Mouse (Mus musculus) ovary, postnatal 14 days (tissue): ENCODE data around the gene Sgpp2.

Experiments
- DNase-seq: peaks from one replicate; pipeline ENCODE4 v3.0.0; 2022; ENCODE audit warnings: low spot score

The Sgpp2 gene

GRCm38 (mm10) chr1:78339941-78340340 lies 29.8 kb downstream of the Sgpp2 start:
- DNase-seq, result no peak

GRCm38 (mm10) chr1:78340584-78340983 lies 30.4 kb downstream of the Sgpp2 start:
- no peak for DNase-seq

- DNase-seq, result no peak
Measured at GRCm38 (mm10) chr1:78347317-78347806, 37.2 kb downstream of the Sgpp2 start.

GRCm38 (mm10) chr1:78349219-78349618 lies 39.1 kb downstream of the Sgpp2 start:
- no peak for DNase-seq

- no peak for DNase-seq
Measured at GRCm38 (mm10) chr1:78353254-78353653, 43.1 kb downstream of the Sgpp2 start.

GRCm38 (mm10) chr1:78355123-78355522 lies 45.0 kb downstream of the Sgpp2 start:
- DNase-seq, result peak; percentile 33

- DNase-seq, result no peak
Measured at GRCm38 (mm10) chr1:78357415-78357814, 47.3 kb downstream of the Sgpp2 start.

- DNase-seq, result no peak
Measured at GRCm38 (mm10) chr1:78357868-78358267, 47.7 kb downstream of the Sgpp2 start.

GRCm38 (mm10) chr1:78363965-78364889 lies 54.1 kb downstream of the Sgpp2 start:
- DNase-seq, result no peak

- no peak for DNase-seq
Measured at GRCm38 (mm10) chr1:78367806-78368205, 57.7 kb downstream of the Sgpp2 start.

GRCm38 (mm10) chr1:78370121-78370520 lies 60.0 kb downstream of the Sgpp2 start:
- no peak for DNase-seq

GRCm38 (mm10) chr1:78371569-78372236 lies 61.6 kb downstream of the Sgpp2 start:
- no peak for DNase-seq

GRCm38 (mm10) chr1:78372316-78372715 lies 62.2 kb downstream of the Sgpp2 start:
- DNase-seq, result no peak

GRCm38 (mm10) chr1:78373836-78374235 lies 63.7 kb downstream of the Sgpp2 start:
- DNase-seq, result no peak

- no peak for DNase-seq
Measured at GRCm38 (mm10) chr1:78375058-78375457, 64.9 kb downstream of the Sgpp2 start.

- DNase-seq, result no peak
Measured at GRCm38 (mm10) chr1:78380950-78381349, 70.8 kb downstream of the Sgpp2 start.

- no peak for DNase-seq
Measured at GRCm38 (mm10) chr1:78387854-78388253, 77.7 kb downstream of the Sgpp2 start.

- no peak for DNase-seq
Measured at GRCm38 (mm10) chr1:78388848-78389247, 78.7 kb downstream of the Sgpp2 start.

GRCm38 (mm10) chr1:78395191-78395735 lies 85.1 kb downstream of the Sgpp2 start:
- no peak for DNase-seq

GRCm38 (mm10) chr1:78395737-78396136 lies 85.6 kb downstream of the Sgpp2 start:
- DNase-seq, result no peak

GRCm38 (mm10) chr1:78396320-78396913 lies 86.3 kb downstream of the Sgpp2 start:
- DNase-seq, result no peak

GRCm38 (mm10) chr1:78399755-78400154 lies 89.6 kb downstream of the Sgpp2 start:
- DNase-seq, result no peak
